Comparison of ENCODE assay signal across 22 mouse cellular contexts in genomic region chr10:70111643-70112042, GRCm38 (mm10).
"Had no signal": no experiment of that assay in that cellular context is flagged by ENCODE, and none has a peak within 500 bp of the region (broad histone marks: within the 10 kb centered on the region; RNA-seq: fewer than 3 reads in every experiment).

No protein-coding gene starts in this region.

- H3K36me3 ChIP-seq: midbrain, embryonic 12.5 days; midbrain, embryonic 15.5 days; neural tube, embryonic 15.5 days; stomach, embryonic 15.5 days had no signal

- H3K4me3 ChIP-seq: limb, embryonic 12.5 days; limb, embryonic 15.5 days; midbrain, embryonic 12.5 days; midbrain, embryonic 15.5 days; neural tube, embryonic 12.5 days; neural tube, embryonic 15.5 days; stomach, embryonic 15.5 days had no signal

- H3K4me2 ChIP-seq: limb, embryonic 12.5 days; limb, embryonic 15.5 days; liver, embryonic 11.5 days; lung, embryonic 14.5 days; midbrain, embryonic 12.5 days; midbrain, embryonic 15.5 days; neural tube, embryonic 12.5 days; neural tube, embryonic 15.5 days; stomach, embryonic 15.5 days had no signal

- H3K9ac ChIP-seq: limb, embryonic 12.5 days; limb, embryonic 15.5 days; liver, embryonic 14.5 days; liver, postnatal 0 days; lung, embryonic 14.5 days; midbrain, embryonic 12.5 days; midbrain, embryonic 15.5 days; neural tube, embryonic 12.5 days; neural tube, embryonic 15.5 days; stomach, embryonic 15.5 days had no signal

- H3K4me1 ChIP-seq: midbrain, embryonic 12.5 days; neural tube, embryonic 12.5 days had no signal

- DNase-seq: kidney, postnatal 14 days; kidney, postnatal 4 days; left cerebral cortex, postnatal 4 days; liver, postnatal 0 days; lung, embryonic 14.5 days; retina, postnatal 1 day; right cerebral cortex, postnatal 25 days; spleen, adult 18-20 months; thymus, adult 2 months; thymus, postnatal 14 days; thymus, postnatal 4 days had no signal

- H3K27ac ChIP-seq: limb, embryonic 12.5 days; limb, embryonic 15.5 days; liver, embryonic 14.5 days; macrophage; midbrain, embryonic 12.5 days; midbrain, embryonic 15.5 days; neural tube, embryonic 12.5 days; neural tube, embryonic 15.5 days; stomach, embryonic 15.5 days had no signal

- H3K27me3 ChIP-seq: limb, embryonic 12.5 days; limb, embryonic 15.5 days; midbrain, embryonic 12.5 days; midbrain, embryonic 15.5 days; neural tube, embryonic 12.5 days; neural tube, embryonic 15.5 days; stomach, embryonic 15.5 days had no signal

- ATAC-seq: liver, postnatal 0 days; lung, postnatal 0 days; midbrain, embryonic 15.5 days had no signal

- H3K9me3 ChIP-seq: limb, embryonic 15.5 days; midbrain, embryonic 12.5 days; midbrain, embryonic 15.5 days; neural tube, embryonic 12.5 days; neural tube, embryonic 15.5 days; stomach, embryonic 15.5 days had no signal
